Mouse (Mus musculus): ENCODE results near the gene Mien1. TPM values are rescaled to one million over a fixed set of nuclear protein-coding genes. Genes with fewer than 3 reads are reported as not detected.

Gene Mien1
- polyA plus RNA-seq, 1 experiment from 2014 or later: 108 TPM

DNA sequence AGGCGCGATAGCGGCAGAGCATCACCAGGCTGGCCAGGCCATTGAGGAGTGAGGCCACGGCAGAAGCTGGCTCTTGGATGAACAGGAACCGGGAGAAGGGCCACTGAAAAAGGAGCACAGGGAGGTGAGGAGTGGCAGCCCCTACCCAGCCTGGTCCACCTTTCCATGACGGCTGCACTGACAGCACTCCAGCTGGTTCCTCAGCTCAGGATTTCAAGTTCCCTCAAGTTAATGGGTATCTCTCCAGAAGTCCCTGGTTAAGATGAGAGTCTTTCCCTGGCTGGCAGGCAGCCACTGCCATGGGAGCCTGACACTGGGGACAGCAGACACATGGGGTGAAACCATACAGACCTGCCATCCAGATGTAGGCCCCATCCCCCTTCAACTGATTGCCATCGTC, 40.8 kb downstream of the Mien1 start:
- no peak for ATAC-seq (replicated peaks; ENCODE audit: insufficient number of reproducible peaks, insufficient read depth, low FRiP score, low read depth)
- Histone ChIP-seq H3K4me3 (no peak overlapping the region), H3K4me1 (replicated peaks) (peaks cover 37% of the 10 kb centered on the region), H3K4me2 (no peak overlapping the region), H3K9me3 (replicated peaks) (no peaks in the 10 kb centered on the region), H3K27ac (no peak overlapping the region), H3K9ac (no peak overlapping the region), H3K36me3 (no peaks in the 10 kb centered on the region; the same call in 1 of the 2 replicates), H3K27me3 (no peaks in the 10 kb centered on the region)
- 89% methylated on average over 7 of the region's 7 CpGs for WGBS

DNA sequence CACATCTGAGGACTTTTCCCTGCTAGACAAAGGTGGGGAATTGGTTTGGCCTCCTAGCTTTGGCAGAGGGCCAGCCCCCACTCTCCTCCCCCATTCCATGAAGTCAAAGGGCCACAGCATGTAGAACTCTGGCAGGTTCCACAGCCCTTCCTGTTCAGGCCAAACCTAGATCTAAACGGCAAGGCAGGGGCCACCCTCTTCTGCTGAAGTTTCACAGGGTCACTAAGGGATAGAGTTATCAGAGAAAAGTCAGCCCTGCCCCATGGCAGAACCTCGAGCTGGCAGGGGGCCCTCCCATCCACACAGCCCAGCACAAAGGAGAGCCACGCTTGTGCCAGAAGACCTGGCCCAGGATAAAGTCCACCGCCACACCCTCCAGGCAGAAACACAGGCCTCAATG, 43.8 kb downstream of the Mien1 start:
- Histone ChIP-seq H3K36me3 (no peaks in the 10 kb centered on the region; the same call in 1 of the 2 replicates), H3K4me1 (replicated peaks) (peaks cover 55% of the 10 kb centered on the region), H3K4me2 (no peak overlapping the region), H3K9ac (peak overlapping the region; percentile 4; the same call in 1 of the 2 replicates), H3K27ac (peak overlapping the region; percentile 98), H3K27me3 (peaks cover 5% of the 10 kb centered on the region; the same call in 1 of the 2 replicates), H3K9me3 (replicated peaks) (no peaks in the 10 kb centered on the region), H3K4me3 (no peak overlapping the region)
- 20% methylated on average over 4 of the region's 4 CpGs for WGBS
- peak; percentile 30 for ATAC-seq (replicated peaks; ENCODE audit: insufficient number of reproducible peaks, insufficient read depth, low FRiP score, low read depth)

DNA sequence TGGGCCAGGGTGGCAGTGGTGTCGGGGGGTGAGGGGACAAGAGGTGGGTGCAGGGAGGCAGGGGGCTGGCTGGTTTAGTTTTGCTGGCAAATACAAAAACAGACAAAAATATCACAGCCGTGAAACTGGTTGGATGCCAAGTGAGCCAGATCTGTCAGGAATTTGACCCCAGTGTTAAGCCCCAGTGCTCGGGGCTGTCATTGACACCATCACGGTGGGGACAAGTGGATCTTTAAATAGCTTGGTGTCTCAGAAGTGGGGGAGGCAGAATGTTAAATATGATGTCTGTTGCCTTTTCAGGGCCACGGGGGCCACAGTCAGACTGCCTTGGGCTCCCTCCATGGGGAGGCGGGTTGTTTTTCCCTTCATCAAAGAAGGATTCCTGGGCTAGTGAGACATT, 44.5 kb downstream of the Mien1 start:
- peaks cover 55% of the 10 kb centered on the region for H3K4me1 ChIP-seq (replicated peaks)
- no peak overlapping the region for H3K4me3 ChIP-seq
- no peaks in the 10 kb centered on the region for H3K9me3 ChIP-seq (replicated peaks)
- H3K9ac ChIP-seq: no peak overlapping the region
- H3K27ac ChIP-seq: peak overlapping the region; percentile 98
- peaks cover 9% of the 10 kb centered on the region; the same call in 1 of the 2 replicates for H3K27me3 ChIP-seq
- peak overlapping the region; percentile 37 for H3K4me2 ChIP-seq
- peak; percentile 58 for ATAC-seq (replicated peaks; ENCODE audit: insufficient number of reproducible peaks, insufficient read depth, low FRiP score, low read depth)
- no peaks in the 10 kb centered on the region; the same call in 1 of the 2 replicates for H3K36me3 ChIP-seq
- 18% methylated on average over 6 of the region's 6 CpGs for WGBS

DNA sequence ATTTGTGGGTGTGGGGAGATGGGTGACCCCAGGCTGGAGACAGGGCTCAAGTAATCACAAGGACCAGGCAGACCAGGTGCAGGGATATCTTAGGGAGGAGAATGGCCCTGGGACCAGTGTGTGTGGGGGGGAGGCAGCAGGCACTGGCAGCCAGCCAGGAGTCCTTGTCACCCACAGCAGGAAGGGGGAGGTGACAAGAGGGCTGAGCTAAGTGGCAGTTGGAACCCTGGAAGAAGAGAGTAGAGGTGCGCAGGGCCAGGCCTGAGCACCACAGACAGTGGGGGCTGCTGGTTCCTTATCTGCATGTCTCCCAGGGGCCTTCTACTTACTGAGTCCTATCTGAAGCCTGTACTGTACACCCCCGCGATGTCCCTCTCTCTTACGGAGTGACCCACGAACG, 45.5 kb downstream of the Mien1 start:
- H3K36me3 ChIP-seq: no peaks in the 10 kb centered on the region; the same call in 1 of the 2 replicates
- H3K27me3 ChIP-seq: peaks cover 9% of the 10 kb centered on the region; the same call in 1 of the 2 replicates
- peaks cover 65% of the 10 kb centered on the region for H3K4me1 ChIP-seq (replicated peaks)
- H3K4me2 ChIP-seq: peak overlapping the region; percentile 37
- peak overlapping the region; percentile 26 for H3K9ac ChIP-seq
- peak overlapping the region; percentile 98 for H3K27ac ChIP-seq
- peak; percentile 57 for ATAC-seq (replicated peaks; ENCODE audit: insufficient number of reproducible peaks, insufficient read depth, low FRiP score, low read depth)
- 23% methylated on average over 6 of the region's 6 CpGs for WGBS
- H3K4me3 ChIP-seq: no peak overlapping the region
- no peaks in the 10 kb centered on the region for H3K9me3 ChIP-seq (replicated peaks)

DNA sequence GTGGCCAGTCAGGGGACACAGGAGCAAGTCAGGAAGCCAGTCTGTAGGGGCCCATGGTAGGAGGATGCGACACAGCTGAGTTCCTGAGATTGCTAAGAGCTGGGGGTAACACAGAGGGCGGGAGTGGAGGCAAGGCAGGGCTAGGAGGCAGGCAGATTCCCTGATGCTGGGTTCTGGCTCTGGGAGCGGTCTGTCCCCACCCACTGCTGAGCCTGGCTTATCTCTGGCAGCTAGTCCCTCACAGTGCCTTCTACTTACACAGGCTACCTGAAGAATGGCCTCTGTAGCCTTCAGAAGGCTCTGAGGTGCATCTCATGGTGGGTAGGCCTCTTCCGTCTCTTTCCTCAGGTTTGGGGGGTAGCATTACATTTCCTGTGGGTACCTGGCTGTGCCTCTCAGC, 46.1 kb downstream of the Mien1 start:
- no peaks in the 10 kb centered on the region; the same call in 1 of the 2 replicates for H3K36me3 ChIP-seq
- H3K4me3 ChIP-seq: no peak overlapping the region
- peaks cover 9% of the 10 kb centered on the region; the same call in 1 of the 2 replicates for H3K27me3 ChIP-seq
- peak overlapping the region; percentile 26 for H3K9ac ChIP-seq
- peak overlapping the region; percentile 98 for H3K27ac ChIP-seq
- H3K4me1 ChIP-seq (replicated peaks): peaks cover 71% of the 10 kb centered on the region
- ATAC-seq (replicated peaks; ENCODE audit: insufficient number of reproducible peaks, insufficient read depth, low FRiP score, low read depth): 0 out of 2 replicates have a peak, but pooled peaks have one; percentile 12
- peak overlapping the region; percentile 37 for H3K4me2 ChIP-seq
- H3K9me3 ChIP-seq (replicated peaks): no peaks in the 10 kb centered on the region
- WGBS: 38% methylated on average over 4 of the region's 4 CpGs

DNA sequence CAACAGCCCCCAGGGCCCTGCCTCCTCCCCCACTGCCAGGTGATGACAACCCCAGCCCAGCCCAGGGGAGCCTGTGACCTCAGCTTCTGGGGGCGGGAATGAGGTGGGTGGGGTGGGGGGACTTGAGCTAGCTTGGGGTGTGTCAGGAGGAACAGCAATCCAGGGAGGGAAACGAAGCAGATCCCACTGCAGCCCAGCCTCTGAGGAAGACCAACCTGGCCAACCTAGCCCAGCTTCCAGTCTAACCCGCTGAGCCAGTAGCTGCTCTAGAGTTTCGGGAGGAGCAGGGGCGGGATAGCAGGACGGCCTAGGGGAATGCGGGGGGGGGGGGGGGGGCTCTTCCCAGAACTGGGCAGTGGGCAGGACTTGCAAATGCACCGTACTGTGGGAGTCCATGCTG, 46.8 kb downstream of the Mien1 start:
- Histone ChIP-seq H3K27ac (peak overlapping the region; percentile 98), H3K27me3 (peaks cover 11% of the 10 kb centered on the region; the same call in 1 of the 2 replicates), H3K36me3 (no peaks in the 10 kb centered on the region), H3K4me2 (0 out of 2 replicates have a peak overlapping the region, but pooled peaks have one; percentile 37), H3K9me3 (replicated peaks) (no peaks in the 10 kb centered on the region), H3K4me3 (no peak overlapping the region), H3K9ac (peak overlapping the region; percentile 26), H3K4me1 (replicated peaks) (peaks cover 74% of the 10 kb centered on the region)
- WGBS: 10% methylated on average over 8 of the region's 8 CpGs
- no peak for ATAC-seq (replicated peaks; ENCODE audit: insufficient number of reproducible peaks, insufficient read depth, low FRiP score, low read depth)

DNA sequence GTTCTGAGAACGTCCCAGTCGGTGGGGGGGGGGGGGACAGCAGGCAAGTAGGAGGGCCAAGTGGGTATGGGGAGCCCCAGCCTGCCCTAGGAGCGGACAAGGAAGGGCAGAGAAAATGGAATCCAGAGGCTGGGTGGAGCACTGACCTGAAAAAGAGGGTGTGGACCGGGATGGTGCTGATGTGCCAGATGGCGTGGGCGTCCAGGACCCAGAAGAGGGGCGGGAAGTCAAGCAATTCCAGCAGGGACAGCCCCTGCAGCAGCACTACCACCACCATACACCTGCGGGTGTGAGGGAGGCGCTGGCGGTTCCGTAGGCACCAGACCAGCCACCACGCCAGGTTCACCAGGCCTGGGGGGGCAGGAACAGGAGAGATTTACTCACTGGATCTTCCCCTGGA, 48.6 kb downstream of the Mien1 start:
- Histone ChIP-seq H3K4me3 (no peak overlapping the region), H3K9ac (no peak overlapping the region), H3K4me2 (no peak overlapping the region), H3K27me3 (peaks cover 18% of the 10 kb centered on the region), H3K4me1 (replicated peaks) (peaks cover 87% of the 10 kb centered on the region), H3K9me3 (replicated peaks) (no peaks in the 10 kb centered on the region), H3K36me3 (no peaks in the 10 kb centered on the region), H3K27ac (no peak overlapping the region)
- WGBS: 79% methylated on average over 12 of the region's 12 CpGs
- ATAC-seq (replicated peaks; ENCODE audit: insufficient number of reproducible peaks, insufficient read depth, low FRiP score, low read depth): no peak

DNA sequence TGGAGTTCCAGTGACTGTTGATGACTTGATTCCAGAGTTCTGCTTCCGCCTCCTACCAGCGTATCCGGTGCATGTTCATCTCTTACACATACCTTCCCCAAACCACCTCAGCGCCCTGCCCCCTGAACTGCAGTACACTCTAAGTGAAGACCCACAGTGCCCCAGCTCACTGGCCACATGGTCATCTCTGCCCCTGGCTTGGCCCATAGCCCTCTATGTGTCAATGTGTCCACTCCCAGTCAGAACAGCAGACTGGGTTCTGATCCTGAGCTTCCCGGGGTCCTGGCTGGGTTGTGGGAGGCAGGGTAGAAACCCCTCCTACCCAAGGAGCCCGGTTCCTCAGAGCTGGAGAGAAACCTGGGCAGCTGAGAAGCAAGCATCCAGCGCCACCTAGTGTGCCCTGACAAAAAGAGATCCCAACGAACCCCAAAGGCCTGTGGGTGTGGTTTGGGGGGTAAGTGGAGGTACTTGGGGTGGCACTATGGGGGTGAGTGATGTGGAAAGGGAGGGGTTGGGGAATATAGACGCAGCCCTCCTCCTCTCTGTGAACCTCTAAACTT, 49.5 kb downstream of the Mien1 start:
- peaks cover 18% of the 10 kb centered on the region for H3K27me3 ChIP-seq
- no peak for ATAC-seq (replicated peaks; ENCODE audit: insufficient number of reproducible peaks, insufficient read depth, low FRiP score, low read depth)
- WGBS: 22% methylated on average over 9 of the region's 9 CpGs

DNA sequence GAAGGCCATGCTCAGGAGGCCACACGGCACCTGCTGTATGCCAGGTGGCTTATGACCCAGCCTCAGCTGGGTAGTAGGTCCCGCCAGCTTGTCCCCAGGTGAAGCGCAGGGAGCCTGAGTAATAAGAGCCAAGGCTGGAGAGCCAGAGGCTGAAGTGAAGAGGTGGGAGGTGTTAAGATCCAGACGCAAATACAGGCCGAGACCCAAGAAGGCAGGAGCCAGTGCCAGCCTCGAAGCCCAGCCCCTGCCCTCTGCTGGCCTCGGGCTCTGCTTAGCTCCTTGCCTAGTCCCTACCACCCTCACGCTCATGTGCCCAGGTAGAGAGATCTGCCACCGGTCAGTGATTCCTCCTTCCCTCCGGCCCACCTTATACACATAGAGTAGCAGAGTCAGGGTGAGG, 50.5 kb downstream of the Mien1 start:
- Histone ChIP-seq H3K4me1 (replicated peaks) (peaks cover 86% of the 10 kb centered on the region), H3K9ac (no peak overlapping the region), H3K27ac (no peak overlapping the region)

More for the DNA sequence above, 49.5 kb downstream of the Mien1 start:
- no peak overlapping the region for H3K4me2 ChIP-seq
- H3K36me3 ChIP-seq: no peaks in the 10 kb centered on the region
- no peak overlapping the region for H3K4me3 ChIP-seq
- H3K9me3 ChIP-seq (replicated peaks): no peaks in the 10 kb centered on the region
- peaks cover 87% of the 10 kb centered on the region for H3K4me1 ChIP-seq (replicated peaks)
- H3K27ac ChIP-seq: no peak overlapping the region
- H3K9ac ChIP-seq: no peak overlapping the region

More for the DNA sequence above, 50.5 kb downstream of the Mien1 start:
- ATAC-seq (replicated peaks; ENCODE audit: insufficient number of reproducible peaks, insufficient read depth, low FRiP score, low read depth): no peak
- Histone ChIP-seq H3K36me3 (no peaks in the 10 kb centered on the region), H3K4me3 (no peak overlapping the region), H3K9me3 (replicated peaks) (no peaks in the 10 kb centered on the region), H3K27me3 (peaks cover 18% of the 10 kb centered on the region), H3K4me2 (no peak overlapping the region)
- 70% methylated on average over 10 of the region's 10 CpGs for WGBS

Other genes starting within 250 kb of the Mien1 start
- gene Med1, start 245.7 kb downstream of the Mien1 start, polyA plus RNA-seq (2015; fragmentation: Nextera tagmentation; extraction: Ambion mirVana): 44.3 and 45.7 TPM in 2 replicates
- 6.1 and 7.0 TPM in 2 replicates for gene Cdk12, start 235.9 kb downstream of the Mien1 start, polyA plus RNA-seq (2015; fragmentation: Nextera tagmentation; extraction: Ambion mirVana)
- 0.04 TPM in 1 of 2 replicates, not detected in the other for gene Neurod2, start 109.3 kb downstream of the Mien1 start, polyA plus RNA-seq (2015; fragmentation: Nextera tagmentation; extraction: Ambion mirVana)
- 60.9 and 62.5 TPM in 2 replicates for gene Ppp1r1b, start 90.6 kb downstream of the Mien1 start, polyA plus RNA-seq (2015; fragmentation: Nextera tagmentation; extraction: Ambion mirVana)
- 33.9 and 40.5 TPM in 2 replicates for gene Stard3, start 80.6 kb downstream of the Mien1 start, polyA plus RNA-seq (2015; fragmentation: Nextera tagmentation; extraction: Ambion mirVana)
- gene Tcap, start 55.2 kb downstream of the Mien1 start, polyA plus RNA-seq (2015; fragmentation: Nextera tagmentation; extraction: Ambion mirVana): 154 and 158 TPM in 2 replicates
- 0.52 and 0.57 TPM in 2 replicates for gene Pnmt, start 52.5 kb downstream of the Mien1 start, polyA plus RNA-seq (2015; fragmentation: Nextera tagmentation; extraction: Ambion mirVana)
- gene Pgap3, start 38.5 kb downstream of the Mien1 start, polyA plus RNA-seq (2015; fragmentation: Nextera tagmentation; extraction: Ambion mirVana): 17.0 and 19.3 TPM in 2 replicates
- gene Erbb2, start 26.5 kb downstream of the Mien1 start, polyA plus RNA-seq (2015; fragmentation: Nextera tagmentation; extraction: Ambion mirVana): 36.1 and 44.2 TPM in 2 replicates
- gene Grb7, start 7.4 kb upstream of the Mien1 start, polyA plus RNA-seq (2015; fragmentation: Nextera tagmentation; extraction: Ambion mirVana): 1.3 and 5.0 TPM in 2 replicates
- 0.05 and 0.70 TPM in 2 replicates for gene Ikzf3, start 107.0 kb upstream of the Mien1 start, polyA plus RNA-seq (2015; fragmentation: Nextera tagmentation; extraction: Ambion mirVana)
- 0.11 and 0.43 TPM in 2 replicates for gene Zpbp2, start 112.1 kb upstream of the Mien1 start, polyA plus RNA-seq (2015; fragmentation: Nextera tagmentation; extraction: Ambion mirVana)
- 55.6 and 68.0 TPM in 2 replicates for gene Ormdl3, start 148.4 kb upstream of the Mien1 start, polyA plus RNA-seq (2015; fragmentation: Nextera tagmentation; extraction: Ambion mirVana)
- not detected in 2 replicates for gene Lrrc3c, start 159.3 kb upstream of the Mien1 start, polyA plus RNA-seq (2015; fragmentation: Nextera tagmentation; extraction: Ambion mirVana)
- gene Gm12355, start 186.7 kb upstream of the Mien1 start, polyA plus RNA-seq (2015; fragmentation: Nextera tagmentation; extraction: Ambion mirVana): 0.14 and 0.96 TPM in 2 replicates
- gene Gsdma3, start 187.4 kb upstream of the Mien1 start, polyA plus RNA-seq (2015; fragmentation: Nextera tagmentation; extraction: Ambion mirVana): not detected in 2 replicates
- not detected in 2 replicates for gene Gsdma2, start 207.8 kb upstream of the Mien1 start, polyA plus RNA-seq (2015; fragmentation: Nextera tagmentation; extraction: Ambion mirVana)
- not detected in 2 replicates for gene Gsdma, start 225.4 kb upstream of the Mien1 start, polyA plus RNA-seq (2015; fragmentation: Nextera tagmentation; extraction: Ambion mirVana)
- 141 and 177 TPM in 2 replicates for gene Psmd3, start 243.6 kb upstream of the Mien1 start, polyA plus RNA-seq (2015; fragmentation: Nextera tagmentation; extraction: Ambion mirVana)